Mouse (Mus musculus) limb, embryonic 15.5 days (tissue): ENCODE results near the gene Kirrel3. TPM values are rescaled to one million over a fixed set of nuclear protein-coding genes. Genes with fewer than 3 reads are reported as not detected.

ENCODE experiments used
- ATAC-seq: fragments of 200-750 bp; cut with Nextera tagmentation; 2 replicates; pipeline ENCODE4 v1.8.0; 2017; ENCODE audit warnings: low read depth, moderate TSS enrichment; ENCODE audit not compliant: insufficient number of reproducible peaks, low FRiP score, low TSS enrichment
- H3K27ac ChIP-seq: fragments of 300-500 bp; sonication (generic); 2 replicates; pipeline ENCODE4 v1.5.1; 2015; ENCODE audit warnings: moderate library complexity, mild to moderate bottlenecking, inconsistent platforms
- H3K27me3 ChIP-seq: fragments of 300-500 bp; sonication (generic); 2 replicates; pipeline ENCODE4 v1.6.1; 2015; ENCODE audit warnings: inconsistent platforms
- H3K36me3 ChIP-seq: fragments of 300-500 bp; sonication (generic); 2 replicates; pipeline ENCODE4 v1.6.1; 2015; ENCODE audit warnings: inconsistent platforms
- H3K4me1 ChIP-seq: fragments of 300-500 bp; sonication (generic); 2 replicates; pipeline ENCODE4 v1.6.1; 2015; ENCODE audit warnings: inconsistent platforms
- H3K4me2 ChIP-seq: fragments of 300-500 bp; sonication (generic); 2 replicates; pipeline ENCODE4 v1.6.1; 2015; ENCODE audit warnings: mild to moderate bottlenecking, inconsistent platforms
- H3K4me3 ChIP-seq: fragments of 300-500 bp; sonication (generic); 2 replicates; pipeline ENCODE4 v1.5.1; 2015; ENCODE audit warnings: mild to moderate bottlenecking, inconsistent platforms
- H3K9ac ChIP-seq: fragments of 300-500 bp; sonication (generic); 2 replicates; pipeline ENCODE4 v1.6.1; 2015; ENCODE audit warnings: inconsistent platforms
- H3K9me3 ChIP-seq: fragments of 300-500 bp; sonication (generic); 2 replicates; pipeline ENCODE4 v1.6.1; 2016; ENCODE audit warnings: inconsistent platforms
- WGBS: fragments of 180-500 bp; shearing (Covaris S2); methylation state at CpG from one replicate; pipeline ENCODE4 v1.1.7; 2015; 5-methylcytosine and 5-hydroxymethylcytosine counted together
- polyA plus RNA-seq: library from polyadenylated mRNA; unstranded; fragments of >200 nt; fragmentation: Nextera tagmentation; extraction: Ambion mirVana; gene quantifications from 2 replicates; pipeline ENCODE4 v1.2.1, GENCODE M21; 2015

The Kirrel3 gene
- polyA plus RNA-seq, 1 experiment from 2014 or later, result 13.5 TPM

GRCm38 (mm10) chr9:34706350-34706873, 220.7 kb downstream of the Kirrel3 start:
- Histone ChIP-seq H3K4me2 (no peak overlapping the region), H3K27me3 (no peaks in the 10 kb centered on the region), H3K4me3 (no peak overlapping the region), H3K9me3 (no peaks in the 10 kb centered on the region), H3K36me3 (no peaks in the 10 kb centered on the region), H3K27ac (no peak overlapping the region), H3K4me1 (no peaks in the 10 kb centered on the region), H3K9ac (no peak overlapping the region)
- ATAC-seq, result no peak
- WGBS, result 34% methylated on average over 4 of the region's 4 CpGs

GRCm38 (mm10) chr9:34708691-34709090, 223.0 kb downstream of the Kirrel3 start:
- Histone ChIP-seq H3K4me2 (no peak overlapping the region), H3K9me3 (no peaks in the 10 kb centered on the region), H3K4me1 (no peaks in the 10 kb centered on the region), H3K36me3 (no peaks in the 10 kb centered on the region), H3K4me3 (no peak overlapping the region), H3K9ac (no peak overlapping the region), H3K27me3 (no peaks in the 10 kb centered on the region), H3K27ac (no peak overlapping the region)
- ATAC-seq, result no peak
- WGBS, result 73% methylated on average over 6 of the region's 6 CpGs

GRCm38 (mm10) chr9:34711996-34712395, 226.3 kb downstream of the Kirrel3 start:
- H3K9ac ChIP-seq, result no peak overlapping the region
- H3K27me3 ChIP-seq, result no peaks in the 10 kb centered on the region
- H3K9me3 ChIP-seq, result no peaks in the 10 kb centered on the region
- H3K4me2 ChIP-seq, result no peak overlapping the region
- ATAC-seq, result no peak
- no peaks in the 10 kb centered on the region for H3K36me3 ChIP-seq
- WGBS, result 11% methylated on average over 1 of the region's 1 CpGs
- H3K27ac ChIP-seq, result no peak overlapping the region
- H3K4me3 ChIP-seq, result no peak overlapping the region
- H3K4me1 ChIP-seq, result no peaks in the 10 kb centered on the region

- 73% methylated on average over 4 of the region's 4 CpGs for WGBS
- Histone ChIP-seq H3K4me1 (no peaks in the 10 kb centered on the region), H3K9me3 (no peaks in the 10 kb centered on the region), H3K4me2 (no peak overlapping the region), H3K36me3 (no peaks in the 10 kb centered on the region), H3K27ac (no peak overlapping the region), H3K27me3 (no peaks in the 10 kb centered on the region), H3K4me3 (no peak overlapping the region), H3K9ac (no peak overlapping the region)
- no peak for ATAC-seq
Measured at GRCm38 (mm10) chr9:34712996-34713395, 227.3 kb downstream of the Kirrel3 start.

- no peak for ATAC-seq
- no peaks in the 10 kb centered on the region for H3K36me3 ChIP-seq
- no peaks in the 10 kb centered on the region for H3K27me3 ChIP-seq
- H3K9me3 ChIP-seq, result no peaks in the 10 kb centered on the region
- 73% methylated on average over 4 of the region's 4 CpGs for WGBS
- H3K4me2 ChIP-seq, result no peak overlapping the region
- H3K4me3 ChIP-seq, result no peak overlapping the region
- no peak overlapping the region for H3K9ac ChIP-seq
- H3K4me1 ChIP-seq, result no peaks in the 10 kb centered on the region
- H3K27ac ChIP-seq, result no peak overlapping the region
Measured at GRCm38 (mm10) chr9:34713462-34713926, 227.8 kb downstream of the Kirrel3 start.

- no peaks in the 10 kb centered on the region for H3K36me3 ChIP-seq
- no peak overlapping the region for H3K27ac ChIP-seq
- no peaks in the 10 kb centered on the region for H3K27me3 ChIP-seq
- no peaks in the 10 kb centered on the region for H3K4me1 ChIP-seq
- ATAC-seq, result no peak
- WGBS, result 63% methylated on average over 3 of the region's 3 CpGs
- no peak overlapping the region for H3K9ac ChIP-seq
- no peak overlapping the region for H3K4me3 ChIP-seq
- no peaks in the 10 kb centered on the region for H3K9me3 ChIP-seq
- H3K4me2 ChIP-seq, result no peak overlapping the region
Measured at GRCm38 (mm10) chr9:34714996-34715619, 229.4 kb downstream of the Kirrel3 start.

- H3K4me3 ChIP-seq, result no peak overlapping the region
- H3K27me3 ChIP-seq, result no peaks in the 10 kb centered on the region
- H3K9me3 ChIP-seq, result no peaks in the 10 kb centered on the region
- H3K4me1 ChIP-seq, result no peaks in the 10 kb centered on the region
- no peak overlapping the region for H3K4me2 ChIP-seq
- H3K36me3 ChIP-seq, result no peaks in the 10 kb centered on the region
- no peak overlapping the region for H3K27ac ChIP-seq
- no peak overlapping the region for H3K9ac ChIP-seq
- WGBS, result 79% methylated on average over 2 of the region's 2 CpGs
- no peak for ATAC-seq
Measured at GRCm38 (mm10) chr9:34716476-34716875, 230.8 kb downstream of the Kirrel3 start.

GRCm38 (mm10) chr9:34721478-34722197, 235.9 kb downstream of the Kirrel3 start:
- H3K4me3 ChIP-seq, result no peak overlapping the region
- H3K9me3 ChIP-seq, result no peaks in the 10 kb centered on the region
- no peak for ATAC-seq
- H3K9ac ChIP-seq, result no peak overlapping the region
- no peaks in the 10 kb centered on the region for H3K27me3 ChIP-seq
- H3K36me3 ChIP-seq, result no peaks in the 10 kb centered on the region
- H3K27ac ChIP-seq, result no peak overlapping the region
- 28% methylated on average over 6 of the region's 6 CpGs for WGBS
- H3K4me1 ChIP-seq, result no peaks in the 10 kb centered on the region
- no peak overlapping the region for H3K4me2 ChIP-seq

- H3K36me3 ChIP-seq, result no peaks in the 10 kb centered on the region
- no peak overlapping the region for H3K4me3 ChIP-seq
- 29% methylated on average over 5 of the region's 5 CpGs for WGBS
- H3K4me1 ChIP-seq, result no peaks in the 10 kb centered on the region
- H3K9me3 ChIP-seq, result no peaks in the 10 kb centered on the region
- ATAC-seq, result no peak
- no peak overlapping the region for H3K9ac ChIP-seq
- H3K27ac ChIP-seq, result no peak overlapping the region
- H3K27me3 ChIP-seq, result no peaks in the 10 kb centered on the region
- H3K4me2 ChIP-seq, result no peak overlapping the region
Measured at GRCm38 (mm10) chr9:34722198-34722550, 236.5 kb downstream of the Kirrel3 start.

- Histone ChIP-seq H3K27ac (no peak overlapping the region; the same call in 1 of the 2 replicates), H3K4me1 (no peaks in the 10 kb centered on the region), H3K9ac (no peak overlapping the region), H3K36me3 (no peaks in the 10 kb centered on the region), H3K4me3 (no peak overlapping the region), H3K9me3 (no peaks in the 10 kb centered on the region), H3K27me3 (no peaks in the 10 kb centered on the region), H3K4me2 (no peak overlapping the region)
- no peak for ATAC-seq
- WGBS, result 45% methylated on average over 6 of the region's 6 CpGs
Measured at GRCm38 (mm10) chr9:34732507-34732906, 246.8 kb downstream of the Kirrel3 start.

GRCm38 (mm10) chr9:34733579-34733978, 247.9 kb downstream of the Kirrel3 start:
- Histone ChIP-seq H3K27me3 (no peaks in the 10 kb centered on the region), H3K4me3 (no peak overlapping the region), H3K9ac (no peak overlapping the region), H3K9me3 (no peaks in the 10 kb centered on the region), H3K36me3 (no peaks in the 10 kb centered on the region), H3K4me2 (no peak overlapping the region), H3K27ac (no peak overlapping the region), H3K4me1 (no peaks in the 10 kb centered on the region)
- WGBS, result 63% methylated on average over 6 of the region's 6 CpGs
- ATAC-seq, result no peak

GRCm38 (mm10) chr9:34734991-34735390, 249.3 kb downstream of the Kirrel3 start:
- 66% methylated on average over 4 of the region's 4 CpGs for WGBS
- H3K9ac ChIP-seq, result no peak overlapping the region
- H3K4me1 ChIP-seq, result no peaks in the 10 kb centered on the region
- H3K36me3 ChIP-seq, result no peaks in the 10 kb centered on the region
- H3K27ac ChIP-seq, result no peak overlapping the region
- H3K9me3 ChIP-seq, result no peaks in the 10 kb centered on the region
- no peaks in the 10 kb centered on the region for H3K27me3 ChIP-seq
- no peak overlapping the region for H3K4me2 ChIP-seq
- no peak overlapping the region for H3K4me3 ChIP-seq
- ATAC-seq, result no peak
